Mouse (Mus musculus) CH12.LX (cell line): ENCODE results near the gene Serac1. TPM values are rescaled to one million over a fixed set of nuclear protein-coding genes. Genes with fewer than 3 reads are reported as not detected.
A peak's percentile ranks its signal among the peaks of the same experiment; 100 is the strongest.

Source experiments
- DNase-seq: peaks from one replicate; pipeline ENCODE4 v3.0.0-alpha.2; 2013; ENCODE audit errors: extremely low read depth
- H3K27ac ChIP-seq: 2 replicates; pipeline ENCODE4 v1.5.1; 2012; ENCODE audit warnings: low read depth, mild to moderate bottlenecking, control low read depth, moderate library complexity; ENCODE audit not compliant: insufficient read depth
- H3K27me3 ChIP-seq: replicated peaks from 2 replicates; pipeline ENCODE3; 2012; ENCODE audit warnings: inconsistent platforms
- H3K36me3 ChIP-seq, 2 experiments: replicated peaks in 1 of 2; 2 replicates each; pipeline versions ENCODE3 to v1.6.1; 2012; ENCODE audit warnings: inconsistent platforms in 1 of 2, low read length in 1 of 2, mild to moderate bottlenecking in 1 of 2, mixed read lengths in 1 of 2, moderate library complexity in 1 of 2; ENCODE audit not compliant: control insufficient read depth in 1 of 2, insufficient read depth in 1 of 2
- H3K4me1 ChIP-seq, 2 experiments: 2 replicates each; pipeline ENCODE4 v1.6.1; 2012; ENCODE audit warnings: inconsistent platforms in 1 of 2, moderate library complexity in 1 of 2; ENCODE audit not compliant: insufficient read depth in 2 of 2, control insufficient read depth in 1 of 2
- H3K4me2 ChIP-seq: 2 replicates; pipeline ENCODE4 v1.6.1; 2012; ENCODE audit warnings: low read depth, mild to moderate bottlenecking, control low read depth; ENCODE audit not compliant: poor library complexity, insufficient read depth, severe bottlenecking
- H3K4me3 ChIP-seq, 3 experiments: fragments of 150-350 bp in 1 of 3; sonication (generic) in 1 of 3; replicated peaks in 1 of 3; 2 replicates each; pipeline versions ENCODE3 to v1.5.1; 2011 to 2012; ENCODE audit warnings: low read depth in 2 of 3, low read length in 2 of 3, mild to moderate bottlenecking in 2 of 3, moderate library complexity in 2 of 3, control low read depth in 1 of 3, improper control_type of control experiment in 1 of 3, inconsistent platforms in 1 of 3, mixed read lengths in 1 of 3; ENCODE audit not compliant: poor library complexity in 1 of 3
- H3K79me2 ChIP-seq: replicated peaks from 2 replicates; pipeline ENCODE4 v1.6.1; 2012; ENCODE audit warnings: mild to moderate bottlenecking, moderate library complexity; ENCODE audit not compliant: control insufficient read depth, poor library complexity, insufficient read depth, severe bottlenecking; ENCODE audit errors: extremely low read depth
- H3K9ac ChIP-seq: 2 replicates; pipeline ENCODE4 v1.6.1; 2012; ENCODE audit warnings: low read depth, mild to moderate bottlenecking, control low read depth, moderate library complexity; ENCODE audit not compliant: insufficient read depth
- H3K9me3 ChIP-seq: replicated peaks from 2 replicates; pipeline ENCODE3; 2012; ENCODE audit warnings: low read length, inconsistent platforms, mixed read lengths
- BHLHE40 ChIP-seq: IDR thresholded peaks from 2 replicates; pipeline ENCODE4 v1.6.1; 2011; ENCODE audit warnings: mild to moderate bottlenecking, low read depth, low read length, improper control_type of control experiment
- CHD2 ChIP-seq: IDR thresholded peaks from 2 replicates; pipeline ENCODE4 v1.6.1; 2011; ENCODE audit warnings: low read length, improper control_type of control experiment
- CTCF ChIP-seq, 2 experiments: IDR thresholded peaks in 1 of 2; conservative IDR thresholded peaks in 1 of 2; 2 replicates each; pipeline ENCODE4 v1.5.1; 2011 to 2012; ENCODE audit warnings: low read depth in 2 of 2, low read length in 2 of 2, improper control_type of control experiment in 1 of 2, inconsistent platforms in 1 of 2, mild to moderate bottlenecking in 1 of 2, moderate library complexity in 1 of 2
- E2F4 ChIP-seq: IDR thresholded peaks from 2 replicates; pipeline ENCODE4 v1.6.1; 2011; ENCODE audit warnings: low read depth, low read length, improper control_type of control experiment; ENCODE audit not compliant: insufficient replicate concordance
- ELF1 ChIP-seq: IDR thresholded peaks from 2 replicates; pipeline ENCODE4 v1.6.1; 2014; ENCODE audit warnings: low read depth, mild to moderate bottlenecking, inconsistent platforms, low read length, improper control_type of control experiment
- EP300 ChIP-seq: IDR thresholded peaks from 2 replicates; pipeline ENCODE4 v1.6.1; 2011; ENCODE audit warnings: low read length, improper control_type of control experiment
- ETS1 ChIP-seq: conservative IDR thresholded peaks from 2 replicates; pipeline ENCODE4 v1.6.1; 2012; ENCODE audit warnings: low read depth, mild to moderate bottlenecking, inconsistent platforms, low read length, improper control_type of control experiment, moderate library complexity
- GABPA ChIP-seq: IDR thresholded peaks from 2 replicates; pipeline ENCODE4 v1.6.1; 2012; ENCODE audit warnings: low read depth, low read length, improper control_type of control experiment, inconsistent platforms; ENCODE audit not compliant: insufficient replicate concordance
- HCFC1 ChIP-seq: IDR thresholded peaks from 2 replicates; pipeline ENCODE4 v1.6.1; 2012; ENCODE audit warnings: low read depth, mild to moderate bottlenecking, inconsistent platforms, low read length, improper control_type of control experiment
- IRF4 ChIP-seq: IDR thresholded peaks from 2 replicates; pipeline ENCODE4 v1.6.1; 2014; ENCODE audit warnings: low read depth, mild to moderate bottlenecking, inconsistent platforms, low read length, improper control_type of control experiment
- JUN ChIP-seq: IDR thresholded peaks from 2 replicates; pipeline ENCODE4 v1.6.1; 2011; ENCODE audit warnings: low read depth, mild to moderate bottlenecking, low read length, improper control_type of control experiment, moderate library complexity; ENCODE audit not compliant: insufficient read depth
- JUND ChIP-seq: conservative IDR thresholded peaks from 2 replicates; pipeline ENCODE4 v1.6.1; 2011; ENCODE audit warnings: low read depth, low read length, improper control_type of control experiment
- KAT2A ChIP-seq: IDR thresholded peaks from 2 replicates; pipeline ENCODE4 v1.6.1; 2012; ENCODE audit warnings: low read length, improper control_type of control experiment, inconsistent platforms; ENCODE audit not compliant: insufficient replicate concordance
- MAFK ChIP-seq: IDR thresholded peaks from 2 replicates; pipeline ENCODE4 v1.6.1; 2011; ENCODE audit warnings: low read length, improper control_type of control experiment; ENCODE audit not compliant: insufficient replicate concordance
- MAX ChIP-seq: IDR thresholded peaks from 2 replicates; pipeline ENCODE4 v1.6.1; 2011; ENCODE audit warnings: low read length, improper control_type of control experiment
- MAZ ChIP-seq: IDR thresholded peaks from 2 replicates; pipeline ENCODE4 v1.6.1; 2012; ENCODE audit warnings: low read depth, mild to moderate bottlenecking, inconsistent platforms, low read length, improper control_type of control experiment, moderate library complexity
- MXI1 ChIP-seq: IDR thresholded peaks from 2 replicates; pipeline ENCODE4 v1.6.1; 2011; ENCODE audit warnings: mild to moderate bottlenecking, low read depth, low read length, improper control_type of control experiment
- NELFE ChIP-seq: IDR thresholded peaks from 2 replicates; pipeline ENCODE4 v1.6.1; 2011; ENCODE audit warnings: low read depth, low read length, improper control_type of control experiment
- NRF1 ChIP-seq: IDR thresholded peaks from 2 replicates; pipeline ENCODE4 v1.6.1; 2014; ENCODE audit warnings: low read depth, mild to moderate bottlenecking, inconsistent platforms, low read length, improper control_type of control experiment, moderate library complexity
- POLR2A ChIP-seq: IDR thresholded peaks from 2 replicates; pipeline ENCODE4 v1.6.1; 2011; ENCODE audit warnings: low read depth, mild to moderate bottlenecking, improper control_type of control experiment, low read length
- RAD21 ChIP-seq: IDR thresholded peaks from 2 replicates; pipeline ENCODE4 v1.6.1; 2011; ENCODE audit warnings: low read depth, mild to moderate bottlenecking, low read length, improper control_type of control experiment, moderate library complexity
- RCOR1 ChIP-seq: conservative IDR thresholded peaks from 2 replicates; pipeline ENCODE4 v1.6.1; 2012; ENCODE audit warnings: low read depth, mild to moderate bottlenecking, inconsistent platforms, low read length, improper control_type of control experiment
- SIN3A ChIP-seq: IDR thresholded peaks from 2 replicates; pipeline ENCODE4 v1.6.1; 2012; ENCODE audit warnings: low read length, improper control_type of control experiment, inconsistent platforms
- SMC3 ChIP-seq: IDR thresholded peaks from 2 replicates; pipeline ENCODE4 v1.6.1; 2011; ENCODE audit warnings: low read depth, low read length, improper control_type of control experiment
- TBP ChIP-seq: conservative IDR thresholded peaks from 2 replicates; pipeline ENCODE4 v1.6.1; 2011; ENCODE audit warnings: low read depth, low read length, improper control_type of control experiment
- TCF12 ChIP-seq: IDR thresholded peaks from 2 replicates; pipeline ENCODE4 v1.6.1; 2014; ENCODE audit warnings: low read depth, mild to moderate bottlenecking, inconsistent platforms, low read length, improper control_type of control experiment
- UBTF ChIP-seq: IDR thresholded peaks from 2 replicates; pipeline ENCODE4 v1.6.1; 2012; ENCODE audit warnings: low read depth, mild to moderate bottlenecking, inconsistent platforms, low read length, improper control_type of control experiment, moderate library complexity
- USF1 ChIP-seq: IDR thresholded peaks from 2 replicates; pipeline ENCODE4 v1.6.1; 2014; ENCODE audit warnings: low read depth, mild to moderate bottlenecking, inconsistent platforms, low read length, improper control_type of control experiment
- USF2 ChIP-seq: conservative IDR thresholded peaks from 2 replicates; pipeline ENCODE4 v1.6.1; 2011; ENCODE audit warnings: low read depth, low read length, improper control_type of control experiment
- ZC3H11A ChIP-seq: IDR thresholded peaks from 2 replicates; pipeline ENCODE4 v1.6.1; 2012; ENCODE audit warnings: low read depth, mild to moderate bottlenecking, inconsistent platforms, low read length, improper control_type of control experiment
- ZKSCAN1 ChIP-seq: IDR thresholded peaks from 2 replicates; pipeline ENCODE4 v1.6.1; 2012; ENCODE audit warnings: low read depth, inconsistent platforms, low read length, improper control_type of control experiment, borderline replicate concordance
- ZMIZ1 ChIP-seq: IDR thresholded peaks from 2 replicates; pipeline ENCODE4 v1.6.1; 2012; ENCODE audit warnings: low read depth, mild to moderate bottlenecking, inconsistent platforms, low read length, improper control_type of control experiment
- ZNF384 ChIP-seq: IDR thresholded peaks from 2 replicates; pipeline ENCODE4 v1.6.1; 2012; ENCODE audit warnings: low read depth, low read length, improper control_type of control experiment, inconsistent platforms
- dilution Hi-C: fragments of 300-500 bp; cut with MboI; formaldehyde crosslinking; loops from 2 replicates; pipeline ENCODE4 v1.14.3; 2020; ENCODE audit warnings: low sequenced_read_pairs; ENCODE audit not compliant: extremely low pct_unique_long_range_greater_than_20kb, extremely low pct_ligation_motif_present
- in situ Hi-C: fragments of 300-500 bp; cut with MboI; formaldehyde crosslinking; loops from 3 replicates; pipeline ENCODE4 v1.14.3; 2019; ENCODE audit warnings: low sequenced_read_pairs, low pct_ligation_motif_present, low pct_unique_long_range_greater_than_20kb, mixed read lengths
- polyA plus RNA-seq: library from polyadenylated mRNA; unstranded; fragments of >175 nt; gene quantifications from 2 replicates; pipeline ENCODE4 v1.2.1, GENCODE M21; 2012; ENCODE audit warnings: low read depth; ENCODE audit not compliant: insufficient read length
- total RNA-seq, 2 experiments: library from RNA; depleted of rRNA; stranded (reverse); fragments of 300-350 nt in 1 of 2; fragments of >200 nt in 1 of 2; gene quantifications; 2 replicates each; pipeline ENCODE4 v1.2.3; 2012 to 2014

Gene Serac1
- total and polyA plus RNA-seq, 3 experiments = 1.9 to 2.9 (median 2.1) TPM

DNA sequence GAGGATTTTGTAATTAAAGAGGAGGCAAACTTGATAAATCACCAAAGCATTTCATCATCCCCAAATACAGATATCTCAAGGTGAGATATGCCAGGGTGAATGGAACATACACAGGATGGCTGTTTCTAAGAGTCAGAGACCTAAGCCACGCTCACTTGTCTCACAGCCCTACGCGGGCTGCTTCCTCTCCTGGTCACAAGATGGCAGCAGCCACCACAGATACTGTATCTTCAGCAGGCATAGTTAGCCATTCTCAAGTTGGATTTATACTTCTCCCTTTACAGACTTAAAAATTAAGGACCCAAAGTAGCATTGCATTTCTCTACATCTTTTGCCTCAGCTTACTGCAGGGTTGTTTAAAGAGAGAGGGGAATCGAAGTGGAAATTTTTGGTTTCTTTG, 18.3 kb upstream of the Serac1 start:
- TF ChIP-seq MAX (no peak), KAT2A (no peak), HCFC1 (no peak), MAFK (no peak), MXI1 (no peak), NELFE (no peak), TCF12 (no peak), CHD2 (no peak), JUND (no peak), ZKSCAN1 (no peak), USF1 (no peak), GABPA (no peak), UBTF (no peak), ELF1 (no peak), EP300 (no peak), TBP (no peak), JUN (no peak), ETS1 (no peak), E2F4 (no peak), RCOR1 (no peak), USF2 (no peak), POLR2A (no peak), SIN3A (no peak), MAZ (no peak), ZC3H11A (0 out of 2 replicates have a peak, but pooled peaks have one; percentile 16), BHLHE40 (no peak), ZMIZ1 (no peak), CTCF (conservative IDR thresholded peaks at IDR 0.05 in 1 of 2, IDR thresholded peaks at IDR 0.05 in 1 of 2; ENCODE audit: low read depth in 2 of 2, low read length in 2 of 2) (peak; percentile 68 to 84), ZNF384 (no peak), IRF4 (no peak), SMC3 (peak; percentile 77), RAD21 (peak; percentile 92), NRF1 (no peak)
- DNase-seq = peak; percentile 37
- in situ Hi-C loops = no loop called here
- Histone ChIP-seq H3K9me3 (peaks cover 1% of the 10 kb centered on the region), H3K4me2 (no peak overlapping the region), H3K4me1 (no peaks in the 10 kb centered on the region), H3K27me3 (no peaks in the 10 kb centered on the region), H3K79me2 (no peaks in the 10 kb centered on the region), H3K36me3 (peaks cover 0 to 9% of the 10 kb centered on the region in 2 experiments), H3K9ac (no peak overlapping the region), H3K4me3 (no peak overlapping the region), H3K27ac (no peak overlapping the region)
- dilution Hi-C loops = no loop called here
